Mouse (Mus musculus) limb, embryonic 12.5 days (tissue): ENCODE results near the gene Gm5136. TPM values are rescaled to one million over a fixed set of nuclear protein-coding genes. Genes with fewer than 3 reads are reported as not detected.

Experiments used
- ATAC-seq: fragments of 200-750 bp; cut with Nextera tagmentation; 2 replicates; pipeline ENCODE4 v1.8.0; 2017; ENCODE audit warnings: low read depth, moderate TSS enrichment; ENCODE audit not compliant: insufficient number of reproducible peaks, insufficient read depth, low FRiP score, low TSS enrichment
- H3K27ac ChIP-seq: fragments of 300-500 bp; sonication (generic); 2 replicates; pipeline ENCODE4 v1.5.1; 2016; ENCODE audit warnings: mild to moderate bottlenecking, moderate library complexity
- H3K27me3 ChIP-seq: fragments of 300-500 bp; sonication (generic); 2 replicates; pipeline ENCODE4 v1.6.1; 2016; ENCODE audit warnings: mild to moderate bottlenecking, moderate library complexity
- H3K36me3 ChIP-seq: fragments of 300-500 bp; sonication (generic); 2 replicates; pipeline ENCODE4 v1.6.1; 2016; ENCODE audit warnings: mild to moderate bottlenecking, moderate library complexity
- H3K4me1 ChIP-seq: fragments of 300-500 bp; sonication (generic); replicated peaks from 2 replicates; pipeline ENCODE4 v1.6.1; 2016
- H3K4me2 ChIP-seq: fragments of 300-500 bp; sonication (generic); 2 replicates; pipeline ENCODE4 v1.6.1; 2016; ENCODE audit warnings: mild to moderate bottlenecking, moderate library complexity
- H3K4me3 ChIP-seq: fragments of 300-500 bp; sonication (generic); replicated peaks from 2 replicates; pipeline ENCODE4 v1.5.1; 2016; ENCODE audit warnings: mild to moderate bottlenecking
- H3K9ac ChIP-seq: fragments of 300-500 bp; sonication (generic); replicated peaks from 2 replicates; pipeline ENCODE4 v1.6.1; 2016; ENCODE audit warnings: mild to moderate bottlenecking, moderate library complexity
- H3K9me3 ChIP-seq: fragments of 300-500 bp; sonication (generic); 2 replicates; pipeline ENCODE4 v1.6.1; 2016; ENCODE audit warnings: mild to moderate bottlenecking, moderate library complexity
- WGBS: fragments of 180-500 bp; shearing (Covaris S2); methylation state at CpG from one replicate; pipeline ENCODE4 v1.1.7; 2016; 5-methylcytosine and 5-hydroxymethylcytosine counted together
- polyA plus RNA-seq: library from polyadenylated mRNA; unstranded; fragments of >200 nt; fragmentation: Nextera tagmentation; extraction: Ambion mirVana; gene quantifications from 2 replicates; pipeline ENCODE4 v1.2.1, GENCODE M21; 2016

Gene Gm5136
- polyA plus RNA-seq, 1 experiment from 2014 or later, result not detected

DNA sequence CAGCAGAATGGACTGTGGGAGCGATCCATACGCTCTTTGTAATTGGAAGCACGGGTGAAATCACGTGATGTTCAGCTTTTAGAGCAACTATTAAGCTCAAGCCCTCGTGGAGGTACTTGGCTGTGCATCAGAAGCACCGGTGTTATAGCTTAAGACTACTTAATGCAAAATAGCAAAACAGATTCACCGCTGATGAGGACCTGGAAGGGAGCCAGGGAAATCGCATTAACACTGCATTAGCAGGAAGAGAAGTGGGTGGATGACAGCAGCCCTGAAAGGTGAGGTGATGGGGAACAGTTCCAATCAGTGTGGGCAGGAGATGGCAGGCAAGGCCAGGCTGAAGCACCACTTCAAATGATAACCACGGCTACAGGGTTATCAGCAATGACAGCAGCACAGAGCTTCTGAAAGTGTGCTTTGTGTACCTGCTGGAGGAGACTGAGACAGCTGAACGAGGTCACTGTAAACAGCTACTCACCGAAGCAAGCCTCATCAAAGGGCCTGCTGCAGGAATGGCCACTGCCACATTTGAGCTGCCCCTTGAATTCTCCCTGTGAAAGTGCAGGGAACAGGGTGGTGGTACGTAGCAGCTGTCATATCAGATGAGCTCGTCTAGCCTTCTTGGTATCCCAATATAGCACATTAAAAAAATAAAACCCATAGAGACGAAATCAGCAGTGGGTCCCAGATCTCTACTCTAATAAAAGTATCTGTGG, 20.1 kb downstream of the Gm5136 start:
- Histone ChIP-seq H3K9me3 (no peaks in the 10 kb centered on the region), H3K27me3 (no peaks in the 10 kb centered on the region), H3K27ac (no peak overlapping the region), H3K9ac (no peak overlapping the region), H3K4me1 (no peaks in the 10 kb centered on the region), H3K36me3 (no peaks in the 10 kb centered on the region), H3K4me3 (no peak overlapping the region), H3K4me2 (no peak overlapping the region)
- no peak for ATAC-seq
- 66% methylated on average over 14 of the region's 14 CpGs for WGBS

DNA sequence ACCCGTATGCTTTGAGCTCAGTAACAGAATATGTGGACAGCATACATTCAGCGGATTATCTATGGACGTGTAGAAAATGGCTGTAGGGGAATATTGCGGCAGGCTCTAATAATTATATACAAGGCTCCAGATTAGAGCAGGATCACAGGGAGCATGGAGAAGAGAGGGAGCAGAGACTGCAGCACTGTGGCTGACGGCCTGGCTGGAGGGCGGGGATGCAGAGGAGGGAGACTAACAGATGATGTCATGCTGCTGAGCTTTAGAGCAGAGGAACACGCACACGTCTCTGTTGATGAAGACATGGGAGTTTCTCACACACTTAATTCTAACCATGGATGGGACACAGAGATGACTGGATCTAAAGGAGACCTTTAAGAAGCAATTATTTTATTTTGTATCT, 22.9 kb downstream of the Gm5136 start:
- Histone ChIP-seq H3K27ac (no peak overlapping the region), H3K27me3 (no peaks in the 10 kb centered on the region), H3K36me3 (no peaks in the 10 kb centered on the region), H3K4me2 (no peak overlapping the region), H3K9me3 (no peaks in the 10 kb centered on the region), H3K4me1 (no peaks in the 10 kb centered on the region), H3K4me3 (no peak overlapping the region), H3K9ac (no peak overlapping the region)
- 84% methylated on average over 8 of the region's 8 CpGs for WGBS
- ATAC-seq, result no peak

GRCm38 (mm10) chr10:108668944-108669343, 31.0 kb downstream of the Gm5136 start:
- Histone ChIP-seq H3K27ac (no peak overlapping the region), H3K36me3 (no peaks in the 10 kb centered on the region), H3K9ac (no peak overlapping the region), H3K9me3 (no peaks in the 10 kb centered on the region), H3K4me2 (no peak overlapping the region), H3K27me3 (no peaks in the 10 kb centered on the region), H3K4me3 (no peak overlapping the region), H3K4me1 (no peaks in the 10 kb centered on the region)
- ATAC-seq, result no peak
- WGBS, result 85% methylated on average over 3 of the region's 3 CpGs

DNA sequence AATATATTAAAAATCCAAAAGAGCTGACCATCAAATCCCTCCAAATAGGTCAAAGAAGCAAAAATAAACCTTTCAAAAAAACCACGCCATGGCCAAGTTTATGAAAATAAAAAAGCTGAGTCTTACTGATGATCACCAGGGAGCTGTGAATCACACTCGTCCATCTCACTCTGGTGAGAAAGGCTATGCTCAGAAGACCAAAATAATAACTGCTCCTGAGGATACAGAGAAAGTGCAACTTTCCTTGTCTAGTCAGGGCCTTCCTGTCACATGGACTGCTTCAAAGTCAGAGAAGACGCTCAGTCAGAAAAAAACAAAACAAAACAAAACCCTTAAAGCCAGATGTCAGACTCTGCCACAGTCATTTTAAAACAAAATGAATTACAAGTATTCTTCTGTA, 39.7 kb downstream of the Gm5136 start:
- Histone ChIP-seq H3K4me2 (no peak overlapping the region), H3K27ac (no peak overlapping the region), H3K9me3 (no peaks in the 10 kb centered on the region), H3K27me3 (no peaks in the 10 kb centered on the region), H3K9ac (no peak overlapping the region), H3K4me1 (no peaks in the 10 kb centered on the region), H3K36me3 (no peaks in the 10 kb centered on the region), H3K4me3 (no peak overlapping the region)
- WGBS, result 77% methylated on average over 3 of the region's 3 CpGs
- ATAC-seq, result no peak

DNA sequence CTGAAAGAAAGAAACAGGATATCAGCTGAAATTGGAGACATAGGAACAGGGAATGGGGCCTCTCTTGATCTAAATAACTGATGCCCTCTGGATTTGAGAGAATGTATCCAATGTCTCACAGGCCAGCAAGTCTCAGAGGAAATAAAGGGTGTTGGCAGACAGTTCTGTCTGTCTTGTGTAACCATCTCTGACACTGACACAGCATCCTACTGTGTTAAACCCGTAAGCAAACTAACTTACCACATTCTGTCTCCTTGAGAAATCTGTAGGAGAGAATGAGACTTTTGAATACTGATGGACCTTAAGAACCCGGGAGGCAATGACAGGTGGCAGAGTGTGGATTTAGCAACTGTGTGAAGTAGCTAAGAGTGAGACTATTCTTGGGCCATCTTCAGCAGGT, 41.7 kb downstream of the Gm5136 start:
- Histone ChIP-seq H3K36me3 (no peaks in the 10 kb centered on the region), H3K27ac (no peak overlapping the region), H3K4me3 (no peak overlapping the region), H3K4me2 (no peak overlapping the region), H3K4me1 (no peaks in the 10 kb centered on the region), H3K9ac (no peak overlapping the region), H3K27me3 (no peaks in the 10 kb centered on the region), H3K9me3 (no peaks in the 10 kb centered on the region)
- 78% methylated on average over 2 of the region's 2 CpGs for WGBS
- no peak for ATAC-seq

- Histone ChIP-seq H3K9me3 (no peaks in the 10 kb centered on the region), H3K27me3 (no peaks in the 10 kb centered on the region), H3K4me3 (no peak overlapping the region), H3K36me3 (no peaks in the 10 kb centered on the region), H3K27ac (no peak overlapping the region), H3K4me2 (no peak overlapping the region), H3K9ac (no peak overlapping the region), H3K4me1 (no peaks in the 10 kb centered on the region)
- ATAC-seq, result no peak
Observed at GRCm38 (mm10) chr10:108657669-108658068, 42.3 kb downstream of the Gm5136 start.

GRCm38 (mm10) chr10:108656898-108657297, 43.1 kb downstream of the Gm5136 start:
- Histone ChIP-seq H3K27ac (no peak overlapping the region), H3K9ac (no peak overlapping the region), H3K4me1 (no peaks in the 10 kb centered on the region), H3K4me3 (no peak overlapping the region), H3K9me3 (no peaks in the 10 kb centered on the region), H3K36me3 (no peaks in the 10 kb centered on the region), H3K27me3 (no peaks in the 10 kb centered on the region), H3K4me2 (no peak overlapping the region)
- ATAC-seq, result no peak
- WGBS, result 81% methylated on average over 4 of the region's 4 CpGs

DNA sequence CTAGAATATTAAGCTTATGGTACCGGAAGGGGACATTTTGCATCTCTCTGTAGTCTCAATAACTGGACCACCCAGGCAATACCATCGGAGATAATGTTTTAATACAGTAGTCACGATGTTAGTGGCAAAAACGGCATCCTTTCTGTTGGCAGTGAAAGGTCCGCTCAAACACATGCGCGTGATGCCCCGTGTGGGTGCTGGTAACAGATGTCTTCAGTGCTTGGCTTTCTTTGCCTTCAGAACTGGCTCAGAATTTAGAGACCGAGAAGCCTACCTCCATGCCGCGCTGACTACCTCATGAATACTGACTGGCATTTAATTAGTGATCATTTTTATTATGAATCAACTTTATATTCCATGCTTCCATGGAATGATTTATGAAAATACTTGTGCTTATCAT, 44.9 kb downstream of the Gm5136 start:
- Histone ChIP-seq H3K4me2 (no peak overlapping the region), H3K4me3 (no peak overlapping the region), H3K27me3 (no peaks in the 10 kb centered on the region), H3K9ac (no peak overlapping the region), H3K36me3 (no peaks in the 10 kb centered on the region), H3K27ac (no peak overlapping the region), H3K4me1 (no peaks in the 10 kb centered on the region), H3K9me3 (no peaks in the 10 kb centered on the region)
- WGBS, result 93% methylated on average over 11 of the region's 11 CpGs
- no peak for ATAC-seq

DNA sequence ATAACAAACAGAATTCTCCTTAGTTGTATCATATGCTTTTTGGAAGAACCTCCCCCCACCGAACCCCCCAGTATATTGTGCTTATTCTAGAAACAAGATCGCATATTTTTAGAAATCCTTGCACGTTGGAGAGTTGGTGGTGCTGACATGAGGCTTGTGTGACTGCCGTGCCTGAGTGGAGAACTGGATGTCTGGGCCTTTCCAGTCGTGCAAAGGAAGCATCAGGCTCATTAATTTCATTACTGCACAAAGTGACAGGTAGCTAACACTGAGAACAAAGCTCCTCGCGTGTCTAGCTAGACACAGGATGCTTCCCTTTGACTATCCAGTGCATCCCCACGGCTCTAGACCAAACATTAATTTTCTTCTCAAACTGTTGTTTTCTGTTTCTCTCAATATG, 47.1 kb downstream of the Gm5136 start:
- no peak for ATAC-seq

DNA sequence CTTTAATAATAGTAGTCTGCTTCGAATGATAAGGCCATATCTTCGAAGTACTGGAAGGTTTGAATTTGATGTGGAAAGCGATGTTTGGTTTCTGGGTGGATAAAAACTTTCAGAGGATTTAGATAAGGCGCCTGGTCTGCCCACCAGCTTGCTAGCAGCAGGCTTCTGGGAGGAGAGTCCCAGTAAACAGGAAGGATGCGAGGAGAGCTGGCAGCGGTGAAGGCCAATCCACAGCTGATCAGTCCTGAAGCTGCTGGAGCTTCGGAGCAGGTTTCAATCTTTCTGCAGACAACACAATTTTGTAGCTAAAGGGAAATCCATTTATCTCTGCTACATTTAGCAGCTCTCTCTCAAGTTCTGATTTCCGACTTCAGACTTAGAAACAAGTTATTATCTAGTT, 47.9 kb downstream of the Gm5136 start:
- H3K27ac ChIP-seq, result no peak overlapping the region
- 82% methylated on average over 8 of the region's 8 CpGs for WGBS
- ATAC-seq, result no peak

More for the DNA sequence above, 47.1 kb downstream of the Gm5136 start:
- Histone ChIP-seq H3K4me1 (no peaks in the 10 kb centered on the region), H3K27ac (no peak overlapping the region), H3K4me2 (no peak overlapping the region), H3K4me3 (no peak overlapping the region), H3K9ac (no peak overlapping the region), H3K27me3 (no peaks in the 10 kb centered on the region), H3K36me3 (no peaks in the 10 kb centered on the region), H3K9me3 (no peaks in the 10 kb centered on the region)
- WGBS, result 80% methylated on average over 8 of the region's 8 CpGs

GRCm38 (mm10) chr10:108649174-108649573, 50.8 kb downstream of the Gm5136 start:
- 75% methylated on average over 7 of the region's 7 CpGs for WGBS
- Histone ChIP-seq H3K36me3 (no peaks in the 10 kb centered on the region), H3K27me3 (no peaks in the 10 kb centered on the region), H3K4me1 (no peaks in the 10 kb centered on the region), H3K4me3 (no peak overlapping the region), H3K4me2 (no peak overlapping the region), H3K9ac (no peak overlapping the region), H3K9me3 (no peaks in the 10 kb centered on the region), H3K27ac (no peak overlapping the region)
- no peak for ATAC-seq

More for the DNA sequence above, 47.9 kb downstream of the Gm5136 start:
- Histone ChIP-seq H3K36me3 (no peaks in the 10 kb centered on the region), H3K27me3 (no peaks in the 10 kb centered on the region), H3K9ac (no peak overlapping the region), H3K4me2 (no peak overlapping the region), H3K4me3 (no peak overlapping the region), H3K9me3 (no peaks in the 10 kb centered on the region), H3K4me1 (no peaks in the 10 kb centered on the region)
